Mouse (Mus musculus): ENCODE measurements at regions not wholly inside any gene's neighbourhood (a gene's known extent, or its start where the extent isn't known, plus 50 kb on each side); places are given as distances from the start of the nearest gene placed in this dataset.

DNA sequence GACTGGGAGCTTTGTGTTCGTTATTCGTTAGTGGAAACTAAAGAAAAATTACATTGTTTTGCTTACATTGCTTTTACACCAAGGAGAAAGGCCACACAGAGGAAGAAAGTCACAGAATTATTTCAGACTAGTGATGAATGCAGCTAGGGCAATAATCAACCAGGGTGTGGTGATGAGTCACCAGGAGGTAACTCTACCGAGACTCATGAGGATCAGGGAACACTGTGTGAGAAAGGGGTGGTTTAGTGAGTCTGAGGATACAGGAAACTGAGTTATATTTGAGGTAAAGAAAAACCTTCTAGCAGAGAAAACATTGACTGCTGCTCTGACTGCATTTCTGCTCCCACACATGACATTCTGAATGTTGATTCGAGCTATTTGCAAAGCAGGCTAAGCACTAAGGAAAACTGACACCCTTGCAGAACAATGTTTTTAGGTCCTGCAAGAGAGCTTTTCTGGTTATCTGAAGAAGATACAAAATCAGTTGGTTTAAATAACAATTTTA is 87.1 kb upstream of the Ldb2 start:
- no peaks in the 10 kb centered on the region for H3K4me1 ChIP-seq (replicated peaks; ENCODE audit: control insufficient read depth, insufficient read depth, low read length)
- no peak overlapping the region for H3K27ac ChIP-seq (ENCODE audit: low read length)
- H3K27me3 ChIP-seq (ENCODE audit: control insufficient read depth, insufficient read depth, low read depth, low read length), result no peaks in the 10 kb centered on the region
- 65% methylated on average over 4 of the region's 4 CpGs for WGBS
- ATAC-seq (ENCODE audit: low read depth), result no peak
- H3K4me2 ChIP-seq (ENCODE audit: low read depth, low read length), result no peak overlapping the region
- H3K36me3 ChIP-seq (ENCODE audit: control insufficient read depth, insufficient read depth, low read length), result no peaks in the 10 kb centered on the region
- H3K9me3 ChIP-seq (ENCODE audit: control insufficient read depth, low read length), result no peaks in the 10 kb centered on the region
- no peak overlapping the region for H3K4me3 ChIP-seq (ENCODE audit: low read length)
- H3K9ac ChIP-seq (ENCODE audit: low read length), result no peak overlapping the region

DNA sequence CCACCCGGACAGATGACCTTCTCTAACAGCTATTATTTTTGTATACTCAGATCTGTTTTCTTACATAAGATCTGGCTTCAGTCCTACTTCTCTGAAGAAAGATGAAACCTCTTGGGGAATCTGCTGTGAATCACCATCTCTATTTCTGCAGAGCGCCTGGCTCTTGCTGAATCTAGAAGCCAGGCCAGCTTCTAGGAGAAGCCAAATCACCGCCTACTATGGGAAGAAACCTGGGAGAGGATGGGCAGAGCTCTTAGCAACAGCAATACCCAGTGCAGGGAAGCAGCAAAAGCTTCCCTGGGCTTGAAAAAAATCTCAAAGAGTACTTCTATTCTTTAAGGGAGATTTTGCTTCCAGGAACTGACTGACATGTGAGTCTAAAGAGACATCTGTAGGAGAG is 77.5 kb upstream of the Ldb2 start:
- no peak overlapping the region for H3K9ac ChIP-seq (ENCODE audit: low read length)
- 56% methylated on average over 3 of the region's 3 CpGs for WGBS
- H3K9me3 ChIP-seq (ENCODE audit: control insufficient read depth, low read length), result no peaks in the 10 kb centered on the region
- H3K4me2 ChIP-seq (ENCODE audit: low read depth, low read length), result no peak overlapping the region
- no peak for ATAC-seq (ENCODE audit: low read depth)
- H3K4me1 ChIP-seq (replicated peaks; ENCODE audit: control insufficient read depth, insufficient read depth, low read length), result no peaks in the 10 kb centered on the region; the same call in 1 of the 2 replicates
- no peak overlapping the region for H3K27ac ChIP-seq (ENCODE audit: low read length)
- H3K4me3 ChIP-seq (ENCODE audit: low read length), result no peak overlapping the region
- no peaks in the 10 kb centered on the region for H3K36me3 ChIP-seq (ENCODE audit: control insufficient read depth, insufficient read depth, low read length)
- no peaks in the 10 kb centered on the region for H3K27me3 ChIP-seq (ENCODE audit: control insufficient read depth, insufficient read depth, low read depth, low read length)

DNA sequence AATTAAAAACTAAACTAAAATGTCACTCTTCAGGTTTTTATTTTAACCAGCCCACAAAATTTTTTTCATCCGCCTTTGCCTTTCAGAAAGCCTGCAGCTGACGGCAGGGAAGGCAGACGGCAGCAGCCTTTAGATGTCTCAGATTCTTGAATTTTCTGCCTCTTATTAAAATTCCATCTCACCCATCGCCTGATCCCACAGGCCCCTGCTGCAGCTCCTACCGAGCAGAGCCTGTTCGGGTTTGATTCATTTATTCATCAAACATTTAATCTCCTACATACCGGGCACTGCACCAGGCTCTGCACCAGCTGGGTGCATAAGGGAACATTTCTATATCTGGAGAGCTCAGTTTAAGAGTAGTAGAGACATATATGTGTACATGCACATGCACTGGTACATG is 72.8 kb upstream of the Ldb2 start:
- 61% methylated on average over 7 of the region's 7 CpGs for WGBS

DNA sequence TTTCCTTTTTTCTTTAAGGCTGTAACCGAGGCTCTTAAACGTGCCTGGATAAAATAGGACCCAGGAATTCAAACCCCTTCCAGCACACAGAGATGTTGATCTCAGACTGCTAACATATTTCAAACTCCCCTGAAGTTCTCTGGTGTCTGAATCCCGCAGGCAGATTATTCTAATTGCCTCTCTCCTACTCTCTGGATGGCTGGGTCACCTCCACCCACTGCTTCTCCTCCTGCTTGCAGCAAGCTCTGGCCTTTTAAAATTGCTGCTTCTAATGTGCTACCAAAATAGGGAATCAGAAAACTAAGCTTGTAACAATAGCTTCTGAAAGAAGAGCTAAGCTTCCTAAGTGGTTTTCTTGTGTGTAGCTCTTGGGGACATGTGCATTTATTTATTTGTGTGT is 64.4 kb upstream of the Ldb2 start:
- H3K4me1 ChIP-seq (replicated peaks; ENCODE audit: control insufficient read depth, insufficient read depth, low read length), result no peaks in the 10 kb centered on the region
- H3K27me3 ChIP-seq (ENCODE audit: control insufficient read depth, insufficient read depth, low read depth, low read length), result no peaks in the 10 kb centered on the region
- H3K27ac ChIP-seq (ENCODE audit: low read length), result no peak overlapping the region
- H3K4me2 ChIP-seq (ENCODE audit: low read depth, low read length), result no peak overlapping the region
- WGBS, result 45% methylated on average over 3 of the region's 3 CpGs
- no peaks in the 10 kb centered on the region for H3K36me3 ChIP-seq (ENCODE audit: control insufficient read depth, insufficient read depth, low read length)
- H3K4me3 ChIP-seq (ENCODE audit: low read length), result no peak overlapping the region
- H3K9ac ChIP-seq (ENCODE audit: low read length), result no peak overlapping the region
- no peak for ATAC-seq (ENCODE audit: low read depth)
- no peaks in the 10 kb centered on the region for H3K9me3 ChIP-seq (ENCODE audit: control insufficient read depth, low read length)

More for the DNA sequence above, 72.8 kb upstream of the Ldb2 start:
- no peaks in the 10 kb centered on the region for H3K36me3 ChIP-seq (ENCODE audit: control insufficient read depth, insufficient read depth, low read length)
- no peaks in the 10 kb centered on the region for H3K4me1 ChIP-seq (replicated peaks; ENCODE audit: control insufficient read depth, insufficient read depth, low read length)
- ATAC-seq (ENCODE audit: low read depth), result no peak
- H3K27me3 ChIP-seq (ENCODE audit: control insufficient read depth, insufficient read depth, low read depth, low read length), result no peaks in the 10 kb centered on the region
- H3K4me2 ChIP-seq (ENCODE audit: low read depth, low read length), result no peak overlapping the region
- no peaks in the 10 kb centered on the region for H3K9me3 ChIP-seq (ENCODE audit: control insufficient read depth, low read length)
- no peak overlapping the region for H3K27ac ChIP-seq (ENCODE audit: low read length)
- H3K9ac ChIP-seq (ENCODE audit: low read length), result no peak overlapping the region
- no peak overlapping the region for H3K4me3 ChIP-seq (ENCODE audit: low read length)

DNA sequence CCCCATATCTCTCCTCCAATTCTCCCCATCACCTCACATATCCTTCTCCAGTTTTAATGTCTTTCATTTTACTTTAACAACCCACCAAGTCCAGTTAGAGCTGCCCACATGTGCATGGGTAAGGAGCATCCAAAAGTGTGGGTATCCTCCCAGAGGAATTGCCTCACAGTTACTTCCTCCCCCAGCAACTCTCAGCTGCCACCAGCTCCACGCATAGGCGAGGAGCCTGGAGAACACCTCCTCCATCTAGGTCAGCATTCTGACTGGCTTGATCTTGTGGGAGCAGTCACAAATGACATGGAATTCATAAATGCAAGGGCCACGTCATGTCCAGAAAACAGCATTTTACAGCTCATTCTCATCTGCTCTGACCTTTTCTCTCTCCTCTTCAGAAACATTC is 63.9 kb upstream of the Ldb2 start:
- no peaks in the 10 kb centered on the region for H3K36me3 ChIP-seq (ENCODE audit: control insufficient read depth, insufficient read depth, low read length)
- no peak overlapping the region for H3K27ac ChIP-seq (ENCODE audit: low read length)
- H3K4me2 ChIP-seq (ENCODE audit: low read depth, low read length), result no peak overlapping the region
- no peak overlapping the region for H3K4me3 ChIP-seq (ENCODE audit: low read length)
- H3K9ac ChIP-seq (ENCODE audit: low read length), result no peak overlapping the region
- WGBS, result 60% methylated on average over 3 of the region's 3 CpGs
- no peaks in the 10 kb centered on the region for H3K9me3 ChIP-seq (ENCODE audit: control insufficient read depth, low read length)
- no peak for ATAC-seq (ENCODE audit: low read depth)
- H3K4me1 ChIP-seq (replicated peaks; ENCODE audit: control insufficient read depth, insufficient read depth, low read length), result no peaks in the 10 kb centered on the region
- H3K27me3 ChIP-seq (ENCODE audit: control insufficient read depth, insufficient read depth, low read depth, low read length), result no peaks in the 10 kb centered on the region

DNA sequence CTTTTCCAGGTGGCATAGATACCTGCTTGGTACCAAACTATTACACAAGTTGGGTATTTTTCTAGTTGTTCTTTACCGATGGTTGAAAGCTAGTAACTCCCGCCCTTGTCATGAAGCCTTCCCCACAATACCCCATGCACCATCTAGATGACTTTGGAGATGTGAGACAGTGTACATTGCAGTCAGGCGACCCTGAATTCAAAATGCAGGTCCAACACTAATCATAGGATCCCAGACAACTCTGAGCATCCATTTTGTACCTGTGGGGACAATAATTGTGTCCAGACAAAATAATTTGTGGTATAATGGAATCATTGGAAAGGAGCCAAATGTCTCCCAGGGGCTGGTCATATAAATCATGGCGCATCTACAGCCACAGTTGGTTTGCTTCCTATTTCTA is 54.7 kb upstream of the Ldb2 start:
- H3K4me3 ChIP-seq (ENCODE audit: low read length), result no peak overlapping the region
- H3K36me3 ChIP-seq (ENCODE audit: control insufficient read depth, insufficient read depth, low read length), result no peaks in the 10 kb centered on the region
- H3K27ac ChIP-seq (ENCODE audit: low read length), result no peak overlapping the region
- H3K27me3 ChIP-seq (ENCODE audit: control insufficient read depth, insufficient read depth, low read depth, low read length), result no peaks in the 10 kb centered on the region
- H3K4me1 ChIP-seq (replicated peaks; ENCODE audit: control insufficient read depth, insufficient read depth, low read length), result no peaks in the 10 kb centered on the region
- H3K9ac ChIP-seq (ENCODE audit: low read length), result no peak overlapping the region
- no peaks in the 10 kb centered on the region for H3K9me3 ChIP-seq (ENCODE audit: control insufficient read depth, low read length)
- H3K4me2 ChIP-seq (ENCODE audit: low read depth, low read length), result no peak overlapping the region
- no peak for ATAC-seq (ENCODE audit: low read depth)
- 89% methylated on average over 4 of the region's 4 CpGs for WGBS
